Mouse (Mus musculus) MEL (cell line): Measurements from ENCODE around the gene Nlk. TPM values are rescaled to one million over a fixed set of nuclear protein-coding genes. Genes with fewer than 3 reads are reported as not detected.

Source experiments
- DNase-seq: peaks from one replicate; pipeline ENCODE4 v3.0.0; 2011; ENCODE audit warnings: low read depth, low spot score
- H3K27ac ChIP-seq: 2 replicates; pipeline ENCODE4 v1.5.1; 2012; ENCODE audit warnings: low read depth, mild to moderate bottlenecking, control low read depth, low read length, moderate library complexity; ENCODE audit not compliant: control insufficient read depth
- H3K27me3 ChIP-seq, 2 experiments: fragments of 150-350 bp in 1 of 2; sonication (generic) in 1 of 2; 2 replicates each; pipeline ENCODE4 v1.6.1; 2012; ENCODE audit warnings: low read length in 2 of 2, mild to moderate bottlenecking in 2 of 2, improper control_type of control experiment in 1 of 2, moderate library complexity in 1 of 2; ENCODE audit not compliant: insufficient read depth in 2 of 2, control insufficient read depth in 1 of 2
- H3K36me3 ChIP-seq, 2 experiments: 2 replicates each; pipeline ENCODE4 v1.6.1; 2012 to 2014; ENCODE audit warnings: low read length in 2 of 2, improper control_type of control experiment in 1 of 2, inconsistent platforms in 1 of 2, mild to moderate bottlenecking in 1 of 2; ENCODE audit not compliant: insufficient read depth in 2 of 2, control insufficient read depth in 1 of 2
- H3K4me1 ChIP-seq, 2 experiments: fragments of 150-350 bp in 1 of 2; sonication (generic) in 1 of 2; 2 replicates each; pipeline ENCODE4 v1.6.1; 2012; ENCODE audit warnings: low read length in 2 of 2, improper control_type of control experiment in 1 of 2, mild to moderate bottlenecking in 1 of 2; ENCODE audit not compliant: insufficient read depth in 2 of 2, control insufficient read depth in 1 of 2
- H3K4me3 ChIP-seq, 2 experiments: fragments of 150-350 bp in 1 of 2; sonication (generic) in 1 of 2; 2 replicates each; pipeline ENCODE4 v1.5.1; 2012; ENCODE audit warnings: low read depth in 2 of 2, low read length in 2 of 2, mild to moderate bottlenecking in 2 of 2, moderate library complexity in 2 of 2, control low read depth in 1 of 2, improper control_type of control experiment in 1 of 2; ENCODE audit not compliant: control insufficient read depth in 1 of 2, insufficient read depth in 1 of 2
- H3K79me2 ChIP-seq: 2 replicates; pipeline ENCODE4 v1.6.1; 2012; ENCODE audit warnings: mild to moderate bottlenecking, low read length, moderate library complexity; ENCODE audit not compliant: control insufficient read depth, poor library complexity, insufficient read depth
- H3K9ac ChIP-seq: 2 replicates; pipeline ENCODE4 v1.6.1; 2012; ENCODE audit warnings: low read depth, mild to moderate bottlenecking, control low read depth, low read length, moderate library complexity; ENCODE audit not compliant: control insufficient read depth, poor library complexity, severe bottlenecking
- H3K9me3 ChIP-seq: fragments of 150-350 bp; sonication (generic); replicated peaks from 2 replicates; pipeline ENCODE4 v1.6.1; 2012; ENCODE audit warnings: mild to moderate bottlenecking, low read length, improper control_type of control experiment, moderate library complexity; ENCODE audit not compliant: insufficient read depth
- BHLHE40 ChIP-seq: IDR thresholded peaks from 2 replicates; pipeline ENCODE4 v1.6.1; 2012; ENCODE audit warnings: low read depth, mild to moderate bottlenecking, inconsistent platforms, low read length, improper control_type of control experiment, borderline replicate concordance
- CHD2 ChIP-seq: IDR thresholded peaks from 2 replicates; pipeline ENCODE4 v1.6.1; 2011; ENCODE audit warnings: low read length, improper control_type of control experiment
- EP300 ChIP-seq, 2 experiments: IDR thresholded peaks; 2 replicates each; pipeline ENCODE4 v1.6.1; 2011; ENCODE audit warnings: improper control_type of control experiment in 2 of 2, low read length in 2 of 2, low read depth in 1 of 2, mild to moderate bottlenecking in 1 of 2
- ETS1 ChIP-seq: IDR thresholded peaks from 2 replicates; pipeline ENCODE4 v1.6.1; 2012; ENCODE audit warnings: low read depth, mild to moderate bottlenecking, inconsistent platforms, low read length, improper control_type of control experiment, moderate library complexity
- HCFC1 ChIP-seq: IDR thresholded peaks from 2 replicates; pipeline ENCODE4 v1.6.1; 2012; ENCODE audit warnings: low read depth, mild to moderate bottlenecking, inconsistent platforms, low read length, improper control_type of control experiment, moderate library complexity
- JUND ChIP-seq: IDR thresholded peaks from 2 replicates; pipeline ENCODE4 v1.6.1; 2011; ENCODE audit warnings: low read depth, mild to moderate bottlenecking, improper control_type of control experiment, low read length
- KAT2A ChIP-seq: conservative IDR thresholded peaks from 2 replicates; pipeline ENCODE4 v1.6.1; 2012; ENCODE audit warnings: low read depth, low read length, improper control_type of control experiment, inconsistent platforms
- MAFK ChIP-seq: IDR thresholded peaks from 2 replicates; pipeline ENCODE4 v1.6.1; 2011; ENCODE audit warnings: low read depth, mild to moderate bottlenecking, low read length, improper control_type of control experiment, borderline replicate concordance
- MAX ChIP-seq: IDR thresholded peaks from 2 replicates; pipeline ENCODE4 v1.6.1; 2011; ENCODE audit warnings: low read length, improper control_type of control experiment
- MEF2A ChIP-seq: IDR thresholded peaks from 2 replicates; pipeline ENCODE4 v1.6.1; 2014; ENCODE audit warnings: low read depth, mild to moderate bottlenecking, inconsistent platforms, low read length, improper control_type of control experiment; ENCODE audit not compliant: poor library complexity, insufficient replicate concordance, severe bottlenecking; ENCODE audit errors: extremely low read depth
- MXI1 ChIP-seq: IDR thresholded peaks from 2 replicates; pipeline ENCODE4 v1.6.1; 2011; ENCODE audit warnings: mild to moderate bottlenecking, low read depth, low read length, improper control_type of control experiment
- MYB ChIP-seq: IDR thresholded peaks from 2 replicates; pipeline ENCODE4 v1.6.1; 2011; ENCODE audit warnings: mild to moderate bottlenecking, low read depth, low read length, improper control_type of control experiment
- NELFE ChIP-seq: IDR thresholded peaks from 2 replicates; pipeline ENCODE4 v1.6.1; 2011; ENCODE audit warnings: low read depth, low read length, improper control_type of control experiment
- NRF1 ChIP-seq: IDR thresholded peaks from 2 replicates; pipeline ENCODE4 v1.6.1; 2014; ENCODE audit warnings: low read depth, mild to moderate bottlenecking, inconsistent platforms, low read length, improper control_type of control experiment, moderate library complexity; ENCODE audit not compliant: poor library complexity, insufficient read depth, severe bottlenecking
- POLR2AphosphoS2 ChIP-seq: IDR thresholded peaks from 2 replicates; pipeline ENCODE4 v1.6.1; 2011; ENCODE audit warnings: low read length, improper control_type of control experiment
- POLR2AphosphoS5 ChIP-seq: IDR thresholded peaks from 2 replicates; pipeline ENCODE4 v1.6.1; 2012; ENCODE audit warnings: low read depth, borderline replicate concordance, mild to moderate bottlenecking, inconsistent platforms, low read length, moderate library complexity, mixed read lengths
- RAD21 ChIP-seq: IDR thresholded peaks from 2 replicates; pipeline ENCODE4 v1.6.1; 2011; ENCODE audit warnings: mild to moderate bottlenecking, low read depth, low read length, improper control_type of control experiment
- RCOR1 ChIP-seq: IDR thresholded peaks from 2 replicates; pipeline ENCODE4 v1.6.1; 2012; ENCODE audit warnings: low read depth, mild to moderate bottlenecking, inconsistent platforms, low read length, improper control_type of control experiment
- SIN3A ChIP-seq: IDR thresholded peaks from 2 replicates; pipeline ENCODE4 v1.6.1; 2012; ENCODE audit warnings: low read length, improper control_type of control experiment, inconsistent platforms
- TAL1 ChIP-seq: IDR thresholded peaks from 2 replicates; pipeline ENCODE4 v1.6.1; 2012; ENCODE audit warnings: mild to moderate bottlenecking, inconsistent platforms, low read length, moderate library complexity, mixed read lengths
- TCF12 ChIP-seq: IDR thresholded peaks from 2 replicates; pipeline ENCODE4 v1.6.1; 2014; ENCODE audit warnings: low read depth, mild to moderate bottlenecking, inconsistent platforms, low read length, improper control_type of control experiment, moderate library complexity
- ZC3H11A ChIP-seq: IDR thresholded peaks from 2 replicates; pipeline ENCODE4 v1.6.1; 2012; ENCODE audit warnings: low read depth, mild to moderate bottlenecking, inconsistent platforms, low read length, improper control_type of control experiment
- ZKSCAN1 ChIP-seq: IDR thresholded peaks from 2 replicates; pipeline ENCODE4 v1.6.1; 2012; ENCODE audit warnings: low read depth, mild to moderate bottlenecking, inconsistent platforms, low read length, improper control_type of control experiment, moderate library complexity
- ZMIZ1 ChIP-seq: IDR thresholded peaks from 2 replicates; pipeline ENCODE4 v1.6.1; 2012; ENCODE audit warnings: low read depth, mild to moderate bottlenecking, inconsistent platforms, low read length, improper control_type of control experiment, moderate library complexity
- ZNF384 ChIP-seq: IDR thresholded peaks from 2 replicates; pipeline ENCODE4 v1.6.1; 2012; ENCODE audit warnings: low read depth, mild to moderate bottlenecking, inconsistent platforms, low read length, improper control_type of control experiment
- polyA plus RNA-seq, 2 experiments: library from polyadenylated mRNA; stranded (reverse) in 1 of 2; unstranded in 1 of 2; fragments of >175 nt in 1 of 2; fragments of >200 nt in 1 of 2; gene quantifications; 2 replicates each; pipeline versions ENCODE4 v1.2.1 to v1.2.4; 2012; ENCODE audit warnings: low replicate concordance in 2 of 2, low read depth in 1 of 2; ENCODE audit not compliant: insufficient read length in 2 of 2, insufficient read depth in 1 of 2, missing spikeins in 1 of 2
- total RNA-seq: library from RNA; depleted of rRNA; stranded (reverse); fragments of 300-350 nt; gene quantifications from 2 replicates; pipeline ENCODE4 v1.2.3, GENCODE M21; 2012

Gene Nlk
- total and polyA plus RNA-seq, 3 experiments: 16.9 to 17.9 TPM; not detected in 1

- peaks cover 39% of the 10 kb centered on the region for H3K79me2 ChIP-seq
- H3K36me3 ChIP-seq: peaks cover 0 to 56% of the 10 kb centered on the region in 2 experiments; a peak in 2 of 4 replicates
- peaks cover 20 to 26% of the 10 kb centered on the region in 2 experiments for H3K4me1 ChIP-seq
- H3K27ac ChIP-seq: no peak overlapping the region
- no peak overlapping the region for H3K4me3 ChIP-seq
- no peak for DNase-seq
- H3K9me3 ChIP-seq: no peaks in the 10 kb centered on the region
- TF ChIP-seq TCF12 (no peak), NELFE (no peak)
- H3K9ac ChIP-seq: no peak overlapping the region
- H3K27me3 ChIP-seq: no peaks in the 10 kb centered on the region
Observed at GRCm38 (mm10) chr11:78694249-78694648, 2.9 kb downstream of the Nlk start.

- H3K27ac ChIP-seq: no peak overlapping the region
- no peaks in the 10 kb centered on the region for H3K27me3 ChIP-seq
- no peak for DNase-seq
- H3K4me3 ChIP-seq: no peak overlapping the region
- peaks cover 20 to 27% of the 10 kb centered on the region in 2 experiments for H3K4me1 ChIP-seq
- peaks cover 43% of the 10 kb centered on the region for H3K79me2 ChIP-seq
- peaks cover 0 to 59% of the 10 kb centered on the region in 2 experiments; a peak in 2 of 4 replicates for H3K36me3 ChIP-seq
- no peak overlapping the region for H3K9ac ChIP-seq
- TF ChIP-seq EP300 (IDR thresholded peaks at IDR 0.05; ENCODE audit: low read depth in 1 of 2, low read length in 2 of 2): no peak
- peak; percentile 86 for TF ChIP-seq ZNF384
- no peak for TF ChIP-seq ZMIZ1
- TF ChIP-seq SIN3A: peak; percentile 56; the same call in 1 of the 2 replicates
- no peak for TF ChIP-seq MYB
- TF ChIP-seq RCOR1: no peak
- TF ChIP-seq, all 39 proteins: peak for 2
- H3K9me3 ChIP-seq: no peaks in the 10 kb centered on the region
Observed at GRCm38 (mm10) chr11:78693307-78693706, 3.9 kb downstream of the Nlk start.

GRCm38 (mm10) chr11:78691201-78691600 is 6.0 kb downstream of the Nlk start:
- DNase-seq: peak; percentile 80
- peaks cover 22 to 23% of the 10 kb centered on the region in 2 experiments for H3K4me1 ChIP-seq
- peak overlapping the region in 1 of 2 experiments; percentile 5; a peak in 2 of 4 replicates for H3K4me3 ChIP-seq
- H3K9ac ChIP-seq: peak overlapping the region; percentile 37; the same call in 1 of the 2 replicates
- H3K79me2 ChIP-seq: peaks cover 39% of the 10 kb centered on the region
- peaks cover 0 to 62% of the 10 kb centered on the region in 2 experiments; a peak in 2 of 4 replicates for H3K36me3 ChIP-seq
- H3K9me3 ChIP-seq: no peaks in the 10 kb centered on the region
- H3K27me3 ChIP-seq: no peaks in the 10 kb centered on the region
- H3K27ac ChIP-seq: peak overlapping the region; percentile 25
- TF ChIP-seq CHD2: no peak
- no peak for TF ChIP-seq BHLHE40
- no peak for TF ChIP-seq MAX
- TF ChIP-seq POLR2AphosphoS2: no peak
- TF ChIP-seq ETS1: no peak
- no peak for TF ChIP-seq MEF2A
- no peak for TF ChIP-seq NELFE
- TF ChIP-seq TAL1: no peak
- TF ChIP-seq POLR2AphosphoS5: no peak
- no peak for TF ChIP-seq HCFC1
- no peak for TF ChIP-seq ZC3H11A
- no peak for TF ChIP-seq ZKSCAN1
- TF ChIP-seq ZMIZ1: no peak
- TF ChIP-seq JUND: no peak
- peak; percentile 60 for TF ChIP-seq SIN3A
- TF ChIP-seq MAFK: no peak
- TF ChIP-seq RAD21: no peak
- no peak for TF ChIP-seq KAT2A
- TF ChIP-seq EP300 (IDR thresholded peaks at IDR 0.05; ENCODE audit: low read depth in 1 of 2, low read length in 2 of 2): 0 out of 4 replicates have a peak, but pooled peaks of 1 of the 2 experiments have one; percentile 18
- TF ChIP-seq TCF12: no peak
- no peak for TF ChIP-seq NRF1
- TF ChIP-seq MXI1: peak; percentile 97
- no peak for TF ChIP-seq MYB
